ENCODE assay signal across 7 mouse cellular contexts in the genomic region with DNA sequence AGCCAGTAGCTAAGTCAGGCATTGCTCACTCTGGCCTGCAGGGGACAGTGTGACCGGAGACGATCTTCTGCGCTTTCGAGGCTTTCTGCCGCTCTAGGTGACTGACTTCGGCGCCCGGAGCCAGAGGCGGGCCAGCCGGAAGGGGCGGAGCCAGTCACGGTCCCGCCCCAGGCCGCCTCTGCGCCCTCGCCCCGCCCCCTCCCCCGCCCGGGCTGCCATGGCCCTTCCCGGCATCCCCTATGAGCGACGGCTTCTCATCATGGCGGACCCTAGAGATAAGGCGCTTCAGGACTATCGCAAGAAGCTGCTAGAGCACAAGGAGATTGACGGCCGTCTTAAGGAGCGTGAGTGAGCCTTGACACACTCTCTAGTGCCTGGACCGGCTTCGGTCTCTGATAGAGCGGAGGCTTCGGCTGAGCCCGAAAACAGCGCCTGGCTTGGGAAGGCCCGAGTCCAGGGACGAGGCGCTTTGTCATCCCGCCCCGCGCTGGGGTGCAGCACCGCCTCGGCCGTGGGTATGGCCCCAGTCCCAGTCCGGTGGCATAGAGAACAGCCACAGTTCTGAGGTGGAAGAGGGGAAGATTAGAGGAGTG. TPM values are rescaled to one million over a fixed set of nuclear protein-coding genes. Genes with fewer than 3 reads are reported as not detected.
A peak's percentile ranks its signal among the peaks of the same experiment; 100 is the strongest.
DNase-seq lines count a peak whose midpoint lies in the region; ATAC-seq and TF ChIP-seq lines count a peak whose summit lies in the region.

A gene (plus strand): TSS at position 200 of the 593 bp plus-strand sequence.

- peak; percentile 92 for TF ChIP-seq CTCF in kidney, adult 2 months (conservative IDR thresholded peaks at IDR 0.05; ENCODE audit: insufficient read depth, insufficient read length, low read depth, low read length)
- peak; percentile 86 for TF ChIP-seq CTCF in spleen, adult 2 months (IDR thresholded peaks at IDR 0.05; ENCODE audit: extremely low read depth, insufficient read depth, insufficient read length, insufficient replicate concordance)

- H3K9me3 ChIP-seq in embryonic facial prominence, embryonic 12.5 days: no peaks in the 10 kb centered on the region
- H3K9me3 ChIP-seq in limb, embryonic 12.5 days: no peaks in the 10 kb centered on the region
- no peaks in the 10 kb centered on the region for H3K9me3 ChIP-seq in midbrain, embryonic 15.5 days

- peak; percentile 94 for ATAC-seq in embryonic facial prominence, embryonic 12.5 days (ENCODE audit: insufficient number of reproducible peaks, insufficient read depth, low FRiP score, low TSS enrichment)
- ATAC-seq in limb, embryonic 12.5 days (ENCODE audit: insufficient number of reproducible peaks, insufficient read depth, low FRiP score, low TSS enrichment, low read depth): peak; percentile 91
- ATAC-seq in midbrain, embryonic 15.5 days (replicated peaks): peak; percentile 97

- H3K4me3 ChIP-seq in embryonic facial prominence, embryonic 12.5 days: peak within 1 kb of the TSS; percentile 89
- peak within 1 kb of the TSS; percentile 73 for H3K4me3 ChIP-seq in kidney, adult 2 months (ENCODE audit: insufficient read depth, low read depth, low read length)
- H3K4me3 ChIP-seq in limb, embryonic 12.5 days (replicated peaks): peak within 1 kb of the TSS; percentile 94
- peak within 1 kb of the TSS; percentile 75 for H3K4me3 ChIP-seq in midbrain, embryonic 15.5 days
- H3K4me3 ChIP-seq in spleen, adult 2 months (ENCODE audit: extremely low read depth, insufficient read depth, insufficient read length): peak within 1 kb of the TSS; percentile 99

- under 1% methylated on average over 44 of the region's 44 CpGs for WGBS in embryonic facial prominence, embryonic 12.5 days
- WGBS in kidney, adult 2 months: under 1% methylated on average over 44 of the region's 44 CpGs
- WGBS in limb, embryonic 12.5 days: under 1% methylated on average over 40 of the region's 44 CpGs
- whole genome bisulfite sequencing in midbrain, embryonic 15.5 days: 1% methylated on average over 44 of the region's 44 CpGs
- WGBS in spleen, adult 2 months: under 1% methylated on average over 42 of the region's 44 CpGs

- H3K9ac ChIP-seq in embryonic facial prominence, embryonic 12.5 days: peak within 1 kb of the TSS; percentile 88
- peak within 1 kb of the TSS; percentile 92 for H3K9ac ChIP-seq in limb, embryonic 12.5 days (replicated peaks)
- peak within 1 kb of the TSS; percentile 76 for H3K9ac ChIP-seq in midbrain, embryonic 15.5 days

- H3K27ac ChIP-seq in embryonic facial prominence, embryonic 12.5 days: peak within 1 kb of the TSS; percentile 85
- H3K27ac ChIP-seq in kidney, adult 2 months (ENCODE audit: insufficient read depth, low read depth, low read length): peak within 1 kb of the TSS; percentile 61
- peak within 1 kb of the TSS; percentile 86 for H3K27ac ChIP-seq in limb, embryonic 12.5 days
- peak within 1 kb of the TSS; percentile 85 for H3K27ac ChIP-seq in midbrain, embryonic 15.5 days
- H3K27ac ChIP-seq in spleen, adult 2 months (ENCODE audit: insufficient read depth, low read length): peak within 1 kb of the TSS; percentile 90

- peak within 1 kb of the TSS; percentile 55 for H3K4me2 ChIP-seq in embryonic facial prominence, embryonic 12.5 days (replicated peaks)
- peak within 1 kb of the TSS; percentile 67 for H3K4me2 ChIP-seq in limb, embryonic 12.5 days
- H3K4me2 ChIP-seq in midbrain, embryonic 15.5 days: peak within 1 kb of the TSS; percentile 48

- H3K27me3 ChIP-seq in embryonic facial prominence, embryonic 12.5 days: no peaks in the 10 kb centered on the region
- no peaks in the 10 kb centered on the region for H3K27me3 ChIP-seq in kidney, adult 2 months (replicated peaks; ENCODE audit: control insufficient read depth, insufficient read depth, low read length)
- H3K27me3 ChIP-seq in limb, embryonic 12.5 days: no peaks in the 10 kb centered on the region
- no peaks in the 10 kb centered on the region for H3K27me3 ChIP-seq in midbrain, embryonic 15.5 days (replicated peaks)
- no peaks in the 10 kb centered on the region for H3K27me3 ChIP-seq in spleen, adult 2 months (ENCODE audit: control insufficient read depth, insufficient read depth, low read length)

- no peak for TF ChIP-seq POLR2A in kidney, adult 2 months (IDR thresholded peaks at IDR 0.05; ENCODE audit: low read depth, low read length)
- TF ChIP-seq POLR2A in spleen, adult 2 months (IDR thresholded peaks at IDR 0.05; ENCODE audit: low read depth, low read length): peak; percentile 81

- DNase-seq in adrenal gland, postnatal 25 days: peak; percentile 89
- DNase-seq in heart, adult 18-20 months: peak; percentile 91 to 95
- DNase-seq in kidney, adult 2 months: peak; percentile 96
- peak; percentile 89 to 92 for DNase-seq in spleen, adult 2 months (ENCODE audit: low read depth in 1 of 2, low spot score in 2 of 2)

- H3K4me1 ChIP-seq in embryonic facial prominence, embryonic 12.5 days: peaks cover 8% of the 10 kb centered on the region; the same call in 1 of the 2 replicates
- no peaks in the 10 kb centered on the region for H3K4me1 ChIP-seq in kidney, adult 2 months (ENCODE audit: control insufficient read depth, insufficient read depth, low read length)
- peaks cover 8% of the 10 kb centered on the region for H3K4me1 ChIP-seq in limb, embryonic 12.5 days (replicated peaks)
- H3K4me1 ChIP-seq in midbrain, embryonic 15.5 days: peaks cover 14% of the 10 kb centered on the region
- no peaks in the 10 kb centered on the region for H3K4me1 ChIP-seq in spleen, adult 2 months (ENCODE audit: control insufficient read depth, insufficient read depth, insufficient read length)

- peaks cover 17% of the 10 kb centered on the region for H3K36me3 ChIP-seq in embryonic facial prominence, embryonic 12.5 days
- peaks cover 3% of the 10 kb centered on the region for H3K36me3 ChIP-seq in kidney, adult 2 months (ENCODE audit: control insufficient read depth, insufficient read depth, low read length)
- peaks cover 32% of the 10 kb centered on the region for H3K36me3 ChIP-seq in limb, embryonic 12.5 days
- H3K36me3 ChIP-seq in midbrain, embryonic 15.5 days (replicated peaks): peaks cover 10% of the 10 kb centered on the region; the same call in 1 of the 2 replicates
- peaks cover 3% of the 10 kb centered on the region for H3K36me3 ChIP-seq in spleen, adult 2 months (ENCODE audit: control insufficient read depth, insufficient read depth, low read length)

RNA-seq across cellular contexts. Expression of the gene that starts here (rescaled TPM):
- total RNA-seq in adrenal gland, postnatal 25 days (2021): 122 and 142 TPM in 2 replicates
- polyA plus RNA-seq in embryonic facial prominence, embryonic 12.5 days (2016; fragmentation: Nextera tagmentation; extraction: Ambion mirVana): 185 TPM in 2 replicates
- 10 to 100 TPM; 97.5 to 98.3 TPM for total RNA-seq in heart, adult 18-20 months (2021)
- polyA plus RNA-seq in kidney, adult 2 months (2012; rRNA removed): 23.8 and 45.5 TPM in 2 replicates
- polyA plus RNA-seq in limb, embryonic 12.5 days (2016; fragmentation: Nextera tagmentation; extraction: Ambion mirVana): 196 and 210 TPM in 2 replicates
- polyA plus RNA-seq in midbrain, embryonic 15.5 days (2015; fragmentation: Nextera tagmentation; extraction: Ambion mirVana): 140 and 147 TPM in 2 replicates
- 9.8 and 10.3 TPM in 2 replicates for polyA plus RNA-seq in spleen, adult 2 months (2012; rRNA removed)

Comparison
In these comparisons a context has a peak if more than half of its experiments do, and no peak if none do; other contexts are left out.
1. Peak in every context shown above with its lines: DNase-seq, ATAC-seq, H3K4me3 ChIP-seq and H3K27ac ChIP-seq.